Comparison of ENCODE assay signal across 26 mouse cellular contexts in the genomic region with DNA sequence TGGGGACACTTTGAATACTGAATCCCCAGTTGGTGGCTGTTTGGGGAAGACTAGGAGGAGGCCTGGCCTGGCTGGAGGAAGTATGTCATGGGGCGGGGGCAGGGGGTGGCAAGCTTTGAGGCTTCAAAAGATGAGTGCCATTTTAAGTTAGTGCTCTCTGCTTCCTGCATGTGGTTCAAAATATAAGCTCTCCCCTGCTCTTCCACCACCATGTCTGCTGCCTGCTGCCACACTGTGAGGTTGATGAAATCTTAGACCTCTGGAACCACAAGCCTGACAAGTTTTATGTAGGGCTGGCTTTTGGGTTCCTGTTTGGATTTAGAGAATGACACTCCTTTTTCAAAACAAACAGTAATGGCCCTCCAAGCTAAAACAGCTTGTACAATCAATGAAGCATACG. TPM values are rescaled to one million over a fixed set of nuclear protein-coding genes. Genes with fewer than 3 reads are reported as not detected.
DNase-seq lines count a peak whose midpoint lies in the region; ATAC-seq lines count a peak whose summit lies in the region.
"Had no signal": no experiment of that assay in that cellular context is flagged by ENCODE, and none has a peak within 500 bp of the region (broad histone marks: within the 10 kb centered on the region; RNA-seq: fewer than 3 reads in every experiment).

No protein-coding gene starts in this region.

- H3K27ac ChIP-seq in midbrain, embryonic 10.5 days (replicated peaks), result no peak overlapping the region
- H3K27ac ChIP-seq: embryonic facial prominence, embryonic 12.5 days; embryonic facial prominence, embryonic 15.5 days; hindbrain, embryonic 14.5 days; hindbrain, postnatal 0 days had no signal

- 87% methylated on average over 2 of the region's 2 CpGs for WGBS in midbrain, embryonic 10.5 days

- H3K9me3 ChIP-seq in midbrain, embryonic 10.5 days (replicated peaks), result no peaks in the 10 kb centered on the region
- H3K9me3 ChIP-seq: embryonic facial prominence, embryonic 12.5 days; embryonic facial prominence, embryonic 15.5 days; G1E had no signal

- H3K4me3 ChIP-seq in midbrain, embryonic 10.5 days, result no peak overlapping the region
- H3K4me3 ChIP-seq: embryonic facial prominence, embryonic 12.5 days; embryonic facial prominence, embryonic 15.5 days had no signal

- H3K4me1 ChIP-seq in midbrain, embryonic 10.5 days, result no peaks in the 10 kb centered on the region
- H3K4me1 ChIP-seq: embryonic facial prominence, embryonic 12.5 days; embryonic facial prominence, embryonic 15.5 days had no signal

- ATAC-seq in hematopoietic stem cell, adult 5-6 weeks (replicated peaks in 1 of 2; ENCODE audit: insufficient read depth in 1 of 2, low FRiP score in 2 of 2, low TSS enrichment in 1 of 2, low read depth in 1 of 2, poor library complexity in 2 of 2, severe bottlenecking in 2 of 2), result peak; percentile 12 to 29; a peak in 1 of 4 replicates
- ATAC-seq: forebrain, embryonic 14.5 days; forebrain, postnatal 0 days; hindbrain, postnatal 0 days; Patski had no signal

- no peaks in the 10 kb centered on the region for H3K36me3 ChIP-seq in midbrain, embryonic 10.5 days
- H3K36me3 ChIP-seq: embryonic facial prominence, embryonic 12.5 days; embryonic facial prominence, embryonic 15.5 days; G1E had no signal

- no peaks in the 10 kb centered on the region for H3K27me3 ChIP-seq in midbrain, embryonic 10.5 days (ENCODE audit: low read depth, poor library complexity, severe bottlenecking)
- H3K27me3 ChIP-seq: CH12.LX; embryonic facial prominence, embryonic 12.5 days; embryonic facial prominence, embryonic 15.5 days; Patski had no signal

- intact Hi-C loops in heart, postnatal 25 days (cut with DNase I), result no loop called here

- DNase-seq in heart, adult 11 months, result peak; percentile 39
- DNase-seq in heart, postnatal 25 days (ENCODE audit: low spot score), result no peak
- peak; percentile 51 for DNase-seq in thymus, postnatal 0 days (ENCODE audit: low spot score)
- no peak for DNase-seq in thymus, adult 18-20 months
- DNase-seq in thymus, postnatal 25 days, result peak; percentile 27
- no peak for DNase-seq in midbrain, embryonic 10.5 days (ENCODE audit: low spot score)
- no peak for DNase-seq in kidney, postnatal 10 days
- DNase-seq: adrenal gland, postnatal 10 days; adrenal gland, postnatal 36 days; B cell, adult 2 months; cerebellum, adult 18-20 months; cerebellum, adult 9-10 months; cerebellum, postnatal 14 days; forebrain, postnatal 0 days; gastrocnemius, postnatal 10 days; gastrocnemius, postnatal 36 days; heart, postnatal 36 days had no signal

RNA-seq across cellular contexts. Expression of gene Mef2a, which starts 34.4 kb away (rescaled TPM):
- 100 to 1,000 TPM; 130 to 147 TPM for total RNA-seq in heart, postnatal 25 days (2021)
- polyA plus RNA-seq in thymus, postnatal 0 days (2015; fragmentation: Nextera tagmentation; extraction: Ambion mirVana), result 62.3 and 64.9 TPM in 2 replicates
- total RNA-seq in hematopoietic stem cell, adult 5-6 weeks (2017), result 48.7 and 61.6 TPM in 2 replicates
- polyA plus RNA-seq in midbrain, embryonic 10.5 days (2016; fragmentation: Nextera tagmentation; extraction: Ambion mirVana), result 20.3 and 24.3 TPM in 2 replicates

Comparison
In these comparisons a context has a peak if more than half of its experiments do, and no peak if none do; other contexts are left out.
1. DNase-seq: peak in heart, adult 11 months (single experiment), thymus, postnatal 0 days (single experiment) and thymus, postnatal 25 days (single experiment); none in heart, postnatal 25 days (single experiment), thymus, adult 18-20 months (0 of 2), midbrain, embryonic 10.5 days (single experiment) and kidney, postnatal 10 days (single experiment).